Mouse (Mus musculus) midbrain, embryonic 16.5 days (tissue): ENCODE measurements at regions not wholly inside any gene's neighbourhood (a gene's known extent, or its start where the extent isn't known, plus 50 kb on each side); places are given as distances from the start of the nearest gene placed in this dataset.

ENCODE experiments used
- ATAC-seq: fragments of 200-750 bp; cut with Nextera tagmentation; 2 replicates; pipeline ENCODE4 v1.8.0; 2017; ENCODE audit warnings: moderate TSS enrichment
- H3K27ac ChIP-seq: fragments of 300-500 bp; sonication (generic); 2 replicates; pipeline ENCODE4 v1.5.1; 2014; ENCODE audit warnings: mild to moderate bottlenecking, low read length, mixed read lengths
- H3K27me3 ChIP-seq: fragments of 300-500 bp; sonication (generic); 2 replicates; pipeline ENCODE4 v1.6.1; 2014; ENCODE audit warnings: low read depth, low read length, mixed read lengths; ENCODE audit not compliant: control insufficient read depth, insufficient read depth
- H3K36me3 ChIP-seq: fragments of 300-500 bp; sonication (generic); 2 replicates; pipeline ENCODE4 v1.6.1; 2014; ENCODE audit warnings: mild to moderate bottlenecking, low read length, moderate library complexity, mixed read lengths; ENCODE audit not compliant: control insufficient read depth, insufficient read depth
- H3K4me1 ChIP-seq: fragments of 300-500 bp; sonication (generic); 2 replicates; pipeline ENCODE4 v1.6.1; 2014; ENCODE audit warnings: mild to moderate bottlenecking, low read length, mixed read lengths; ENCODE audit not compliant: control insufficient read depth, insufficient read depth
- H3K4me2 ChIP-seq: fragments of 300-500 bp; sonication (generic); 2 replicates; pipeline ENCODE4 v1.6.1; 2014; ENCODE audit warnings: mild to moderate bottlenecking, low read length, mixed read lengths
- H3K4me3 ChIP-seq: fragments of 300-500 bp; sonication (generic); 2 replicates; pipeline ENCODE4 v1.5.1; 2014; ENCODE audit warnings: low read depth, mild to moderate bottlenecking, low read length, moderate library complexity, mixed read lengths
- H3K9ac ChIP-seq: fragments of 300-500 bp; sonication (generic); 2 replicates; pipeline ENCODE4 v1.6.1; 2014; ENCODE audit warnings: low read depth, low read length, mixed read lengths
- H3K9me3 ChIP-seq: fragments of 300-500 bp; sonication (generic); replicated peaks from 2 replicates; pipeline ENCODE4 v1.6.1; 2014; ENCODE audit warnings: mild to moderate bottlenecking, low read length, mixed read lengths; ENCODE audit not compliant: control insufficient read depth, poor library complexity, severe bottlenecking
- WGBS: fragments of 180-500 bp; shearing (Covaris S2); extraction: QIAGEN DNeasy Blood & Tissue Kit; methylation state at CpG from one replicate; pipeline ENCODE4 v1.1.7; 2014; 5-methylcytosine and 5-hydroxymethylcytosine counted together

DNA sequence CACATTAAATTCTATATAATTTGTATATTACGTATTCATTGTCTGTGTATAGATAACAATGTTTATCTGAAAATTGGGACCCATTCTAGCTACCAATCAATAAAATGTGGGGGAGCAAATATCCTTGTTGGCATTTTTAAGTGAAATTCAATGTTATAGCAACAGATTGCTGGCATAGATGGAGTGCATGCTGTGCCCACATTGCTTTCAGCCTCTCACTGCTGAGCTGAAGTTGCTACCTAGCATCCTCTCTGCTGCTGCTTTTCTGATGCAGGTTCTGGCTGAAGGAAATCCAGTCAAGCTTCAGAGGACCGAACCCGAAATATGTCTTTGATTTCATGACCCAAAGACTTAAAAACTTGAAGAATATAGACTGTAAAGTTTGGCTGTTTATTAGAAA, 80.0 kb upstream of the Scel start:
- no peak overlapping the region for H3K9ac ChIP-seq
- H3K27me3 ChIP-seq = no peaks in the 10 kb centered on the region
- H3K9me3 ChIP-seq = no peaks in the 10 kb centered on the region
- no peak overlapping the region for H3K27ac ChIP-seq
- no peaks in the 10 kb centered on the region for H3K36me3 ChIP-seq
- no peaks in the 10 kb centered on the region for H3K4me1 ChIP-seq
- no peak overlapping the region for H3K4me3 ChIP-seq
- ATAC-seq = no peak
- no peak overlapping the region for H3K4me2 ChIP-seq
- 92% methylated on average over 3 of the region's 3 CpGs for WGBS

DNA sequence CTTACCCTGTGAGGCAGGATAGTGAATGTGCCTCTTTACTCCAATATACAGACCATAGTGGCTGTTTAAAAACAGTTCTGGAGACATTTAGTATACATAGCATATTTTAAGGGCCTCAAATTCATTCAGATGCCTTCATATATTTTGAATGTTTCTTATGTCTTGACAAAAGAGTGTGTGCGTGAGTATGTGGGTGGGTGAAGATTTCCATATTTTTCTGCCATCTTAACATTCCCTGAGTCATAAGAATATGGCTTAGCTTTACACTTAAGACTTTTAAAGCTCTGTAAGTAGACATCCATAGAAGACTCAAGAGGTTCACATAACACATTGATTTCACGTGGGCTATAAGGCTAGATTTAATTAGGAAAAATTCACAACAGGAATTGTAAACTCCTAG, 81.3 kb upstream of the Mycbp2 start:
- H3K9me3 ChIP-seq = no peaks in the 10 kb centered on the region
- no peak for ATAC-seq
- no peaks in the 10 kb centered on the region for H3K4me1 ChIP-seq
- H3K9ac ChIP-seq = no peak overlapping the region
- WGBS = 98% methylated on average over 2 of the region's 2 CpGs
- no peak overlapping the region for H3K4me2 ChIP-seq
- H3K27me3 ChIP-seq = no peaks in the 10 kb centered on the region
- H3K4me3 ChIP-seq = no peak overlapping the region
- no peak overlapping the region for H3K27ac ChIP-seq
- no peaks in the 10 kb centered on the region for H3K36me3 ChIP-seq

DNA sequence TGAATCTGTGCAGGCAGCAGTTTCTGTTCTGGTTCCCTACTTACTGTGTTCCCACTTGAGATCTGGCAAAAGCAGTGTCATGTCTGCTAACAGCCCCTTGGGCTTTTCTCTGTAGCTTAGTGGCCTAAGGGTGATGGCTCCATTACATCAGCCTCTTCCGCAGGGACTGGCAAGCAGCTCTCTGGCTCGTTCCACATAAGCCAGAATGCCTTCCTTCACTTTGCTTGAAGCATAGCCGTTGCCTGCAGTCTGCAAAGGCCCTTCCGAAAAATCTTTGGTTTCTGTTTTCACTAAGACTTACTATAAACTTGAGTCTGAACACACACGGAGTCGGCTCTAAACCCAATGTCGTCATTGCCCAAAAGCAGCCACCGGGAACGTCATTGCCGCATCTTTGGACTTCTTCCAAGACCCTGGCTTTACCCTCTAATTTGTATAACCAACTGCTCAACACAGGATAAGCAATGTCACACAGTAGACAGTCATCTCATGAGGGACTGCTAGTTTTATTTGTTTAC, 74.8 kb upstream of the Mycbp2 start:
- no peak overlapping the region for H3K4me2 ChIP-seq
- H3K9ac ChIP-seq = no peak overlapping the region
- no peaks in the 10 kb centered on the region for H3K36me3 ChIP-seq
- no peak overlapping the region for H3K4me3 ChIP-seq
- no peaks in the 10 kb centered on the region for H3K27me3 ChIP-seq
- no peak for ATAC-seq
- no peak overlapping the region for H3K27ac ChIP-seq
- peaks cover 3% of the 10 kb centered on the region; the same call in 1 of the 2 replicates for H3K4me1 ChIP-seq
- 70% methylated on average over 10 of the region's 10 CpGs for WGBS
- no peaks in the 10 kb centered on the region for H3K9me3 ChIP-seq

DNA sequence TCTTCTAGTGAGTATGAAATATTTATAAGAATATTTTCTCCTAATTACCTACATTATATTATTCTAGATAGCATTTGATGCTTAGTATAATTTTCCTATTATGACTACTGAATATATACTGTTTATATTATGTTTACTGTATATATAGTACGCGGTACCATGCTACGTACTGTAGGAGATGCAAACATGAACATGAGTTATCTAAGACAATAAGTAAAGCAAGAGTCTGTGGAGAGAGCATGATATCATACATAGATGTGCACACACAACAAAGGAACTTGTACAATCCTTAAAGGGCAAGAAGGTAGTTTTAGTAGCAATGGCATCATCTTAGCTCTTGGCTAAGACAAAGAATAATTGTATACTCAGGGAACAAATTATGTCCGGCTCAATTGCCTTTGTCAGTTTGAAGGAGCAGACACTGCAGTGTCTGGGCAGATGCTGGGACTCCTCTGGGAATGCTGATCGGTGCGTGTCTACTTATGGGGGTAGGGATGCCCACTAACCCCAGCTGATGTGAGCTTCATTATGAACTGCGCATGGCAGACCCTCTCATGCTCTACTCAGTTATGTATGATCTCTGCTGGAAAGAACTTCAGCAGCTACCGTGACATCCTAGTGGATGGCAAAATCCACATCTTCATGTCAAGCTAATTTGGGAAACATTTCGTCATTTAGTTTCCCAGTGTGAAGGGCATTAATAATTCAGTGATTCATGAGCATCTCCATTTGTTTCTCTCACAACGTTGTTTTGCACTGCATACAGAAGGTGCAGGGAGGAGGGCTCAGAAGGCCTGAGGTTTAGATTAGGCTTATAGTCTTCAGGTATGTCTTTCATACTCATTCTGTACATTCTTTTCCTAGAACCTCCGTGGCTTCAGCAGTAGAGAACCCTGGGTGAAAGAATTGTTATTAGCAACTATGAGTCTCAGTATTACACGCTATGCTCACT, 70.8 kb upstream of the Mycbp2 start:
- no peak overlapping the region for H3K4me2 ChIP-seq
- H3K27ac ChIP-seq = no peak overlapping the region
- no peak overlapping the region for H3K4me3 ChIP-seq
- H3K36me3 ChIP-seq = no peaks in the 10 kb centered on the region
- H3K9me3 ChIP-seq = no peaks in the 10 kb centered on the region
- H3K9ac ChIP-seq = no peak overlapping the region
- H3K27me3 ChIP-seq = no peaks in the 10 kb centered on the region
- peaks cover 3% of the 10 kb centered on the region; the same call in 1 of the 2 replicates for H3K4me1 ChIP-seq
- 51% methylated on average over 12 of the region's 12 CpGs for WGBS
- peak; percentile 77 for ATAC-seq

DNA sequence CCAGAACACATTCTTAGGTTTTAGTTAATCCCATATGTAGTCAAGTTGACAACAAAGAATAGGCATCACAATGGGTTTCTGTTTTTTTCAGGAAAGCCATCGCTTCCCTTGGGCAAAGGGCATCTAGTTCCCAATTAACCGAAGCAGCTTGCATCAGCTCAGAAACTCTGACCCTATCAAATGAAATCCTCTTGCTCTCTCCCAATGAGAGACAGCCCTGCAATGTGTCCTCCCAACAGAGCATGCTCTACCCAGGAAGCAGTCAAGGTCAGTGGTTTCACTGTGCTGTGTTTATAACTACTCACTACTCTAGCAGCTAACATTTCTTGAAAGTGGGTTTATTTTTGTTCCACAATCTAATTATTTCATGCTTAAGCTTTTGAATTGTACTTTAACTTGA, 58.0 kb upstream of the Mycbp2 start:
- Histone ChIP-seq H3K9ac (no peak overlapping the region), H3K36me3 (no peaks in the 10 kb centered on the region), H3K4me1 (no peaks in the 10 kb centered on the region), H3K9me3 (no peaks in the 10 kb centered on the region), H3K27me3 (no peaks in the 10 kb centered on the region), H3K27ac (no peak overlapping the region), H3K4me2 (no peak overlapping the region), H3K4me3 (no peak overlapping the region)
- WGBS = 66% methylated on average over 2 of the region's 2 CpGs
- ATAC-seq = no peak

- no peak overlapping the region for H3K9ac ChIP-seq
- H3K27ac ChIP-seq = no peak overlapping the region
- H3K4me2 ChIP-seq = no peak overlapping the region
- H3K9me3 ChIP-seq = no peaks in the 10 kb centered on the region
- H3K27me3 ChIP-seq = no peaks in the 10 kb centered on the region
- WGBS = 60% methylated on average over 3 of the region's 3 CpGs
- no peak for ATAC-seq
- H3K4me1 ChIP-seq = no peaks in the 10 kb centered on the region
- no peaks in the 10 kb centered on the region for H3K36me3 ChIP-seq
- no peak overlapping the region for H3K4me3 ChIP-seq
These were observed 56.4 kb upstream of the Mycbp2 start for GRCm38 (mm10) chr14:103403054-103403453.

- no peaks in the 10 kb centered on the region for H3K9me3 ChIP-seq
- 86% methylated on average over 2 of the region's 2 CpGs for WGBS
- H3K4me1 ChIP-seq = no peaks in the 10 kb centered on the region
- no peaks in the 10 kb centered on the region for H3K36me3 ChIP-seq
- no peak overlapping the region for H3K9ac ChIP-seq
- H3K4me2 ChIP-seq = no peak overlapping the region
- H3K27ac ChIP-seq = no peak overlapping the region
- no peak overlapping the region for H3K4me3 ChIP-seq
- no peaks in the 10 kb centered on the region for H3K27me3 ChIP-seq
- no peak for ATAC-seq
These were observed 55.4 kb upstream of the Mycbp2 start for GRCm38 (mm10) chr14:103401983-103402382.

DNA sequence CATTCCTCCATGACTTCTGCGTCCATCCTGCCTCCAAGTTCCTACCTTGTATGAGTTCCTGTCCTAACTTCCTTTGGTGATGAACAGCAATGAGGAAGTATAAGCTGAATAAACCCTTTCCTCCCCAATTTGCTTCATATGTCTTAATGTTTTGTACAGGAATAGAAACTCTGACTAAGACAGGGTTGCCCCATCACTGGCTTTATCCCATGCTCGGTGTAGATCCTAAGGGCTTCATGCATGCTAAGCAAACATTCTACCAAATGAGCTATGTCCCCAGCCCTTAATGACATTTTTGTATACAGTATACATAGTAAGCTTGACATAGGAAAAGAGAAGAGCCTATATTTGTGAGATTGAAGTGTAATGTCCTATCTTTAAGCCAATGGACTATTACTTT, 54.7 kb upstream of the Mycbp2 start:
- H3K9ac ChIP-seq = no peak overlapping the region
- H3K36me3 ChIP-seq = no peaks in the 10 kb centered on the region
- no peak overlapping the region for H3K4me2 ChIP-seq
- no peaks in the 10 kb centered on the region for H3K4me1 ChIP-seq
- no peak for ATAC-seq
- 94% methylated on average over 2 of the region's 2 CpGs for WGBS
- no peaks in the 10 kb centered on the region for H3K9me3 ChIP-seq
- no peaks in the 10 kb centered on the region for H3K27me3 ChIP-seq
- H3K4me3 ChIP-seq = no peak overlapping the region
- no peak overlapping the region for H3K27ac ChIP-seq

DNA sequence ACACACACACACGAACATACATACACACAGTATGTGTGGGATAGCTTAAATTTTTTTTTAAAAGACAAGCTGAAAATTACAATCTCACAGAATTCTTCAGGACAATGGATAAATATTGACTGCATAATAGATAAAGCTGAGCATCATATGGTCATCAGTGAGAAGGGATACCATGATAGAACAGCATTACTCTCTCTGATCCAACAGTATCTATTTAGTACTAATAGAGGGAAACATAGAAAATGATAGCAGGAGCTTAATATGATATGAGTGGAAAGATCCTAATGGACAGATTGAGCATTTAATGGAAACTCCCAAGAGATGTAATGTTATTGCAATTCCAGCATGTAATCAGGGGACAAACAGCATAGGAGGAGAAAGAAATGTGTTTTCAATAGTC, 51.8 kb upstream of the Mycbp2 start:
- ATAC-seq = no peak
- 72% methylated on average over 1 of the region's 1 CpGs for WGBS

More for the DNA sequence above, 51.8 kb upstream of the Mycbp2 start:
- Histone ChIP-seq H3K4me2 (no peak overlapping the region), H3K27me3 (no peaks in the 10 kb centered on the region), H3K4me3 (no peak overlapping the region), H3K9ac (no peak overlapping the region), H3K4me1 (no peaks in the 10 kb centered on the region), H3K9me3 (no peaks in the 10 kb centered on the region), H3K27ac (no peak overlapping the region), H3K36me3 (no peaks in the 10 kb centered on the region)
